Mouse (Mus musculus): ENCODE data around the gene Thop1.
"Not testable (repeated sequence)": the region's sequence is repeated elsewhere in the genome, so short reads cannot be mapped to it uniquely, and the experiment has no call there.

The Thop1 gene

GRCm38 (mm10) chr10:81069836-81070235 is at the start of gene Thop1:
Gene Thop1, plus strand, starts transcription at chr10:81070035.
- peak; percentile 99 for DNase-seq (ENCODE audit: low spot score in 2 of 2)

GRCm38 (mm10) chr10:81020207-81020606 is 49.6 kb upstream of the Thop1 start:
- DNase-seq (ENCODE audit: low spot score in 2 of 2) = no peak

DNA sequence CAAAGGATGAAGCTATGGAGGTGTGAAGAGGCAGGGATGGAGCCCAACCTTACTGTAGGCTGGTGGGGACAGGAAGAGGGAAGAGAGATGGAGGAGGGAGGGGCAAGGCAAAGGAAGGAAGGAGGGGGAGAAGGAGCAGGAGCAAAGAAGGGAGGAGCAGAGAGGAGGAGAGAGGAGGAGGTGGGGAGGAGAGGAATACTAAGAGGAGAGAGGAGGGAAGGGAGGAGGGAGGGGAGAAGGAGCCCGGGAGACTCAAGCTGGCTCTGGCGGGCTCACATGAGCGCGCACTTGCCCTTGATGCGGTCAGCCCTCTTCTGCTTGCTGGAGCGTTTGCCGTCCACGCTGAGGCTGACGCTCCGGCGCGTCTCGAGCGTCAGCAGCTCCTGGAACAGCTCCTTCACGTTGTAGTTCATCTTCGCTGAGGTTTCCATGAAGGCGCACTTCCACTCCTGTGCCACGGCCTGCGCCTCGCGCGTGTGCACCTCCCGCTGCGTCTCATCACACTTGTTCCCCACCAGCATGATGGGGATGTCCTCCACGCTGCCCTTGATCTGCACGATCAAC is 48.2 kb upstream of the Thop1 start:
- no peak for DNase-seq (ENCODE audit: low spot score in 2 of 2)

DNA sequence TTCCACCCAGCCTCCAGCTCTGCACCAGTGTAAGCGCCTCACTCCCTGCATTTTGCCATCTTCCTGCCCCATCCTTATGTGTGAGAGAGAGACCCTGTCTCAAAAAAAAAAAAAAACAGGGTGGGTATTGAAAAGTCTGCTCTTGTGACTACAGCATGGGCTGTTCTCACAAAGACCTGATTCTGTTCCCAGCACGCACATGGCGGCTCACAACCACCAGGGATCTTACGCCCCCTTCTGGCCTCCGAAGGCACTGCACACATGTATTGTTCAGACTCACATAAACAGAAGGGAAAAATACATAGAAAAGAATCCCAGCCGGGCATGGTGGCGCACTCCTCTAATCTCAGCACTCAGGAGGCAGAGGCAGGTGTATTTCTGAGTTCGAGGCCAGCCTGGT is 47.1 kb upstream of the Thop1 start:
- no peak for DNase-seq (ENCODE audit: low spot score in 2 of 2)

DNA sequence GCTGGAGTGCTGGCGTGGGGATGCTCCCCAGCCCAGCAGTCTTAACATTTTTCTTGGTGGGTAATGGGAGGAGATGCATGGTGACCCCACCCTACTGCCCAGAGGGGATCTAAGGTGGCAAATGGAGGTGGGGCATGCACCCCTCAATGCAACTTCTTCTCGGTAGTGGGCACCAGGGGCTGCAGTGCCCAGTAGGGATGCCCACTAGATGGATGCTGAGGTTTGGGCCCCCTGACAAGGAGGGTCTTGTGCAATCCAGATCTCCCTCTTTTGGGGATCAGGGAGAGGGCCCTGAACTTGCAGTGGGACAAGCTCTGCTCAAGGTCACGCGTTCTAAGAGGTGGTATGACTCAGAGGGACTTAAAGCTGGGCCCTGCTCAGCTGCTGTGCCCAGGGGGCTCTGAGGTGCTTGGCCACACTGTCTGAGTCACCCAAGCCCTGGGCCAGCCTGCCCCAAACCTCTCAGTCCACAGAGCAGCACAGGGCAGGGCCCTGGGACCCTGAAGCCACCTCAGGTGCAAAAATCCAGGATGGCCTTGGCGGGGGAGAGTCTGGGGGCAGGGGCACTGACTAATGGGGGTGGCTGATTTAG is 45.4 kb upstream of the Thop1 start:
- no peak for DNase-seq (ENCODE audit: low spot score in 2 of 2)

- DNase-seq (ENCODE audit: low spot score in 2 of 2) = no peak
Observed at GRCm38 (mm10) chr10:81025047-81025621, 44.7 kb upstream of the Thop1 start.

DNA sequence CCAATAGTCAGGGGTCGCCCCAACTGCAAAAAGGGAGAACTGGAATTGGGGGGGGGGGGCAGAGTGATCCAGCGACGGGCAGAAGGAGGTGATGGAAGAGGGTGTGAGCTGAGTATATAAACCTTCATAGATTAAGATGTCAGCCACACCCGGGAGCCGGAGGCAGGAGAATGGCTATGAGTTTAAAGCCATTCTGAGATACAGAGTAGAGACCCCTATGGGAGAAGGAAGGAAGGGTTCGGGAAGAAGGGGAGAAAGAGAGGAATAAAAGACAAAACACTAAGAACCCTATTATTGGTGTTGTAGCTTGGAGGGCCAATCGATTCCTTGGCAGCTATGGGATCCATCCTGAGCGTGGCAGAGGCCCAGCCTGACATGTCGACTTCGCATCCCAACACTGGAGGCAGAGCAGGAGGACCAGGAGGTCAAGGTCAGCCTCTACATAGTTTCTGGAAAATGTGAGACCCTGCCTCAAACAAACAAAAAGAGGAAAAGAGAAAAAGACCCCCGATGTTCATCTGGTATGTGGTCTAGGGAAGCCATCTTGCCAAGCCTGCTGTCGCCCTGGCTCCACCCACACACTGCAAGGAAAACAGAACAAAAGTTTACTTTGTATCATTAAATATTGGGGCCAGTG is 44.1 kb upstream of the Thop1 start, which contains the start of gene Diras1:
Diras1 (minus strand) TSS at position 24 of the 637 bp plus-strand sequence.
- DNase-seq (ENCODE audit: low spot score in 2 of 2) = no peak

GRCm38 (mm10) chr10:81026857-81027256 is 43.0 kb upstream of the Thop1 start:
- DNase-seq (ENCODE audit: low spot score in 2 of 2) = no peak

DNA sequence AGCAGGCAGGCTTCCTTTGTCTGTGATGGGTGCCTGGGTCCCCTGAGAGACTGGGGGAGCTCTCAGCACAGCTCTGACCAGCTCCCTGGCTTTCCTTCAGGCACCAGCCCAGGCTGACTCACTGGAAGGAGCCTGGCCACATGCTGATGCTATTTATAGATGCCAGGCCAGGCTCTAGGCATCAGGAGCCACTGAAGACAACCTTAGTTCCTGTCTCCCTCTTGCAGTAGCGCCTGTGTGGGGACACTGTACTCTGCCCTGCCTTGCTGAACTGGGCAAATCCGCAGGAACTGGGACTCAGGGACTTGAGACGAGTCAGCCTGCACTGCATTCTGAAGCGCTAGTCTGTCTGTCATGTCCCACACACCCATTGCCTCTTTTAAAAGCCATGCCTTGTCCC is 42.5 kb upstream of the Thop1 start:
- no peak for DNase-seq (ENCODE audit: low spot score in 2 of 2)

DNA sequence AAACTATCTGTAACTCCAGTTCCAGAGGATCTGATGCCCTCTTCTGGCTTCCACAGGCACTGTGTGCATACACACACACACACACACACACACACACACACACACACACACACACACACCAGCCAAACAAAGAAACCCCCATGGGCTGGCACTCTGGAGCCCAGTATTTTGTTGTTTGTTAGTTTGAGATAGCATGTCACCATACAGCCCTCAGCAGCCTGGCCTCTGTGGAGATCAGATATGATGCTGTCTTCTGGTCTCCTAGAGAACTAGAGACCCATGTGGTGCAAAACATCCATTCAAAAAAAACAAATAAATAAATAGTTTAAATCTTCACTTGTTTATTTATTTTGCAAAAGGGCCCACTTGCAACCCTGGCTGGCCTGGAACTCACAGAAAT is 41.6 kb upstream of the Thop1 start:
- no peak for DNase-seq (ENCODE audit: low spot score in 2 of 2)

DNA sequence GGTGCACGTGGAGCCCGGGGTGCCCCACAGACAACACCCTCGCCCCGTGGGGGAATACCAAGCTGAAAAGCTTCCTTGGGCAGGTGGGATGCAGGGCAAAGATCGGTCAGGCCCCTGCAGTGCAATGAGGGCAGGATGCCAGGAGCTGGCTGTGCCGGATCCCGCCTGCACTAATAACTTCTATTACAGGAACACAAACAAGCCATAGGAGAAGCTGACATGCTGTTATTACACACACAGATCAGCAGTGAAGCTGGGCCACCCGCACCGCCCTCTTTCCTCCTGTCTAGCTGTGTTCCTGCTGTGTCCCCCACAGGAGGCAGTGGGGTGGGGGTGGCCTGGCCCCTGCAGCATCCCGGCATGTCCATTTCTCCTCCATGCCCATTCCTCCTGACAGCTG is 40.8 kb upstream of the Thop1 start:
- no peak for DNase-seq (ENCODE audit: low spot score in 2 of 2)

GRCm38 (mm10) chr10:81033586-81033985 is 36.2 kb upstream of the Thop1 start:
- no peak for DNase-seq (ENCODE audit: low spot score in 2 of 2)

DNA sequence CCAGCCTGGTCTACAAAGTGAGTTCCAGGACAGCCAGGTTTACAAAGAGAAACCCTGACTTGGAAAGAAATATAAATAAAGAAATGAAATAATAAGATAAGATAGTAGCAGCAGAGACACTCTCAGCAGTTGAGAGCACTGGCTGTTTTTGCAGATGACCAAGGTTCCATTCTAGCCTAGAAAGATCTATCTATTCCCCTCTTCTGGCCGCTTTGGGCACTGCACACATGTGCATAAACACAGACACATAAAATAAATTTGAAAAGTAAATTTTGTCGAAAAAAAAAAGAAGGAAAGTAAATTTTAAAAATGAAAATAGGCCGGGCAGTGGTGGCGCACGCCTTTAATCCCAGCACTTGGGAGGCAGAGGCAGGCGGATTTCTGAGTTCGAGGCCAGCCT is 33.6 kb upstream of the Thop1 start:
- no peak for DNase-seq (ENCODE audit: low spot score in 2 of 2)

- peak; percentile 99 to 100 for DNase-seq (ENCODE audit: low spot score in 2 of 2)
Observed at GRCm38 (mm10) chr10:81036988-81037580, 32.8 kb upstream of the Thop1 start, which contains the start of gene Slc39a3. Gene Slc39a3, minus strand, starts transcription at chr10:81037426.

DNA sequence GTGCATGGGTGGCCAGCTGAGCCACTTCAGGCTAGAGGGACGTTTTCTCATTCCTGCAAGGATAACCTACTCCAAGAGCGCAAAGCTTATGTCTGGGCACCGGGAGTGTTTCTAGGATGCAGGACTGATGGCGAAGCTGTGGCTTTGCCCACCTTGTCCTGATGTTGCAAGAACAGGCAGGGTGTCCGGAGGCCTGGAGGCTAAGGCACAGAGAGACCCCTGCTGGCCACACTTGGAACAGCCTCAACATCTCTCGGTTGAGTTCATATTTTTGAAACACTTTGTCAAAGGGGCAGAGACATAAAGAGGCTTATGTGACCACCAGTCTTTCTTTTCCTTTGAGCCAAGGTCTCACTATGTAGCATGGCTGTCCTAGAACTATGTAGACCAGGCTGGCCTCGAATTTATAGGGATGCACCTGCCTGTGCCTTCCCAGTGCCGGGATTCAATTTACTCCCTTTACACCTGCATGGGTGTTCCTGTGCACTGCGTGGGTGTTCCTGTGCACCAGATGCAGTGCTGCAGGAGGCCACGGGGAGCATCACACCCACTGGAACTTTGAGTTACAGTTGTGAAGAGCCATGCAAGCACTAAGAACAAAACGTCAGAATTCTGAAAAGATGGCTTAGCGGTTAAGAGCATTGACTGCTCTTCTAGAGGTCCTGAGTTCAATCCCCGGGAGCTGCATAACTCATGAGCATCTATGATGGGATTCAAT is 28.2 kb upstream of the Thop1 start:
- peak in 1 of 2 experiments; percentile 78 for DNase-seq (ENCODE audit: low spot score in 2 of 2)

- not testable (repeated sequence) for DNase-seq (ENCODE audit: low spot score in 2 of 2)
Observed at GRCm38 (mm10) chr10:81045246-81045645, 24.6 kb upstream of the Thop1 start.

DNA sequence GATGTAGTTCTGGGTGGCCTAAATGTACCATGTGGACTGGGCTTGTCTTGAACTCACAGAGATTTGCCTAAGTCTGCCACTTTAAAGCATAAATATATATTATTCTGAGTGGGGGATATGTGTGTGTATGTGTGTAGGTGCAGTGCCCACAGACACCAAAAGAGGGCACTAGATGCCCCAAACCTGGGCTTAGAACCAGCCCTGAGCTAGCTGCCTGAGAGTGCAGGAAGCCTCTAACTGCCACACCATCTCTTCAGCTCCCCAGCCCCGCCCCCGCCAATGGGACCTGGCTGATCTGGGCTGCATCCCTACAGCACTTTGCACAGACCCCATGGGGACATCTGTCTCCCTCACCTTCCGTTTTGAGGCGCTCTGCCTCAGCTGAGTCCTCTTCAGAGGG is 19.2 kb upstream of the Thop1 start:
- DNase-seq (ENCODE audit: low spot score in 2 of 2) = no peak

DNA sequence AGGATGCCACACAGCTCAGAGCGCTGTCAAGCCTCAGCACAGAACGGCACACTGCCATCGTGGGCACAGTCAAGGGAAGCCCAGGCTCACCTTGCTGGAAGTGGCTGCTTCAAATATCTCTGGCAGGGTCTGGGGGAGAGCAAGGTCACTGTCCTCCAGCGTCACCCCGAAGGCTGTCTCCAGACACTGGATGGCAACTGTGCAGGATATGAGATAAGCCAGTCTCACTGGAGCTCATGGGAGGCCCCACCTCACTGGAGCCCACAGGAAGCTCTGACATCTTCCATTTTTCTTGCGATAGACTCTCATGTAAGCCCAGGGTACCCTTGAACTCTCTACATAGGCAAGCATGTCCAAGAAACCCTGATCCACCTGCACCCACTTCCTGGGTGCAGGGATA is 18.7 kb upstream of the Thop1 start:
- no peak for DNase-seq (ENCODE audit: low spot score in 2 of 2)

- no peak for DNase-seq (ENCODE audit: low spot score in 2 of 2)
Observed at GRCm38 (mm10) chr10:81052577-81052976, 17.3 kb upstream of the Thop1 start.

DNA sequence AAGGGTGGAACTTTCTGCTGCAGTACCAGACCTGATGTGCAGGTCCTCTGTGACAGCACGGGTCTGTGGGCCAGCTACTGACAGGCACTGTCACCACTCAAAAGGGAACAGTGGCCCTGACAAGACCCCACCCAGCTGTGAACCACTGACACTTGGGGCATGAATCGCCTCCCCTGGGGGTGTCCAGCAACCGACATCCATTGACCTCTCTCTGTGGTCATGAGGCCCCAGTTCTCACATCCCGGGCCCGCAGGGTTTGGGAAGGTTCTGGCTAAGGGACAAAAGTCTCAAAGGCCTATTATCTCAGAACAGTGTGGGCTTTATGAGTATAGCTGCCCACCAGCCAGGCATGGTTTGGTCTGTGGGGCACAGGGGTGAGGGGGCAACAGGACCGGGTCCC is 14.7 kb upstream of the Thop1 start:
- no peak for DNase-seq (ENCODE audit: low spot score in 2 of 2)

DNA sequence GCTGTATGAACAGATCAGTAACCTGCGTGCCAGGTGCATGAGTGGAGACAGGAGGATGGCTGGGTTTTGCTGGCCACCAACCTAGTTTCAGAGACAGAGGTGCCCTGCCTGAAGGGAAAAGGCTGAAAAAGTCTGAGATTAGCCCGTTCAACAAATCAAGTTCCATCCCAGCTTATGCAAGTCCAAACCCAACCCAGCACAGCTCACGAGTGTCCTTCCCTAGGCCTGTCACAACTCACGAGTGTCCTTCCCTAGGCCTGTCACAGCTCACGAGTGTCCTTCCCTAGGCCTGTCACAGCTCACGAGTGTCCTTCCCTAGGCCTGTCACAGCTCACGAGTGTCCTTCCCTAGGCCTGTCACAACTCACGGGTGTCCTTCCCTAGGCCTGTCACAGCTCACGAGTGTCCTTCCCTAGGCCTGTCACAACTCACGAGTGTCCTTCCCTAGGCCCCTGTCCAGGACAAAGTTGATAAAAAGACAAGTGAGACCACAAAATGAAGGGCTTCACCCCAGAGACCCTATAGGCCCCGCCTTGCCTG is 14.0 kb upstream of the Thop1 start:
- not testable (repeated sequence) for DNase-seq (ENCODE audit: low spot score in 2 of 2)
